Mouse (Mus musculus) neural tube, embryonic 13.5 days (tissue): Measurements from ENCODE around the gene Atp6v1e1. TPM values are rescaled to one million over a fixed set of nuclear protein-coding genes. Genes with fewer than 3 reads are reported as not detected.
A peak's percentile ranks its signal among the peaks of the same experiment; 100 is the strongest.

Source experiments
- ATAC-seq: fragments of 200-750 bp; cut with Nextera tagmentation; 2 replicates; pipeline ENCODE4 v1.8.0; 2017; ENCODE audit warnings: low read depth, mild to moderate bottlenecking, moderate TSS enrichment, moderate library complexity
- H3K27ac ChIP-seq: fragments of 300-500 bp; sonication (generic); replicated peaks from 2 replicates; pipeline ENCODE4 v1.5.1; 2015; ENCODE audit warnings: moderate library complexity, mild to moderate bottlenecking, inconsistent platforms
- H3K27me3 ChIP-seq: fragments of 300-500 bp; sonication (generic); 2 replicates; pipeline ENCODE4 v1.6.1; 2015; ENCODE audit warnings: mild to moderate bottlenecking, inconsistent platforms
- H3K36me3 ChIP-seq: fragments of 300-500 bp; sonication (generic); 2 replicates; pipeline ENCODE4 v1.6.1; 2015; ENCODE audit warnings: mild to moderate bottlenecking, inconsistent platforms
- H3K4me1 ChIP-seq: fragments of 300-500 bp; sonication (generic); replicated peaks from 2 replicates; pipeline ENCODE4 v1.6.1; 2015; ENCODE audit warnings: inconsistent platforms
- H3K4me2 ChIP-seq: fragments of 300-500 bp; sonication (generic); 2 replicates; pipeline ENCODE4 v1.6.1; 2015; ENCODE audit warnings: inconsistent platforms, mild to moderate bottlenecking, moderate library complexity
- H3K4me3 ChIP-seq: fragments of 300-500 bp; sonication (generic); 2 replicates; pipeline ENCODE4 v1.5.1; 2015; ENCODE audit warnings: mild to moderate bottlenecking, inconsistent platforms
- H3K9ac ChIP-seq: fragments of 300-500 bp; sonication (generic); 2 replicates; pipeline ENCODE4 v1.6.1; 2015; ENCODE audit warnings: moderate library complexity, mild to moderate bottlenecking, inconsistent platforms
- H3K9me3 ChIP-seq: fragments of 300-500 bp; sonication (generic); 2 replicates; pipeline ENCODE4 v1.6.1; 2016; ENCODE audit warnings: inconsistent platforms
- WGBS: fragments of 180-500 bp; shearing (Covaris S2); methylation state at CpG from one replicate; pipeline ENCODE4 v1.1.7; 2015; 5-methylcytosine and 5-hydroxymethylcytosine counted together
- polyA plus RNA-seq: library from polyadenylated mRNA; unstranded; fragments of >200 nt; fragmentation: Nextera tagmentation; extraction: Ambion mirVana; gene quantifications from 2 replicates; pipeline ENCODE4 v1.2.1, GENCODE M21; 2015

Gene Atp6v1e1
- polyA plus RNA-seq, 1 experiment from 2014 or later: 301 TPM

DNA sequence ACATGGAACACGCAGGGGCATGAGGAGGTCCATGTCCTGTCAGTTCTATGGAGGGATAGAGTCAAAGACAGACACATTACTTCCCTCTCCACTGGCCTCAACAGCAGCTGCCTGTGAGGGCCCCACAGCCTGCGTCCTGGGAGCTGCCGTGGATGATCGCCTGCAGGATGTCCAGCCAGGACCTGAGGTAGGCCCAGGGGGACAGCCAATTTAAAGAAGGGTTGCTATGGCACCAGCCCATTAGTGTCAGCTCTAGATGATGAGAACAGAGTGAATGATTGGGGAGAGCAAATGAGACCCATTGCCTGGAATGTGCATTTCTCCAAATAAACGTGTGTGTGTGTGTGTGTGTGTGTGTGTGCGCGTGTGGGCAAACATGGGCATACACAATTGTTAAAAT is 38.2 kb downstream of the Atp6v1e1 start:
- peaks cover 4% of the 10 kb centered on the region; the same call in 1 of the 2 replicates for H3K36me3 ChIP-seq
- no peak overlapping the region for H3K4me3 ChIP-seq
- 0 out of 2 replicates have a peak overlapping the region, but pooled peaks have one; percentile 15 for H3K27ac ChIP-seq
- no peak overlapping the region for H3K4me2 ChIP-seq
- ATAC-seq: no peak
- H3K9ac ChIP-seq: no peak overlapping the region
- 49% methylated on average over 7 of the region's 7 CpGs for WGBS
- no peaks in the 10 kb centered on the region for H3K9me3 ChIP-seq
- H3K4me1 ChIP-seq: peaks cover 20% of the 10 kb centered on the region
- no peaks in the 10 kb centered on the region for H3K27me3 ChIP-seq

DNA sequence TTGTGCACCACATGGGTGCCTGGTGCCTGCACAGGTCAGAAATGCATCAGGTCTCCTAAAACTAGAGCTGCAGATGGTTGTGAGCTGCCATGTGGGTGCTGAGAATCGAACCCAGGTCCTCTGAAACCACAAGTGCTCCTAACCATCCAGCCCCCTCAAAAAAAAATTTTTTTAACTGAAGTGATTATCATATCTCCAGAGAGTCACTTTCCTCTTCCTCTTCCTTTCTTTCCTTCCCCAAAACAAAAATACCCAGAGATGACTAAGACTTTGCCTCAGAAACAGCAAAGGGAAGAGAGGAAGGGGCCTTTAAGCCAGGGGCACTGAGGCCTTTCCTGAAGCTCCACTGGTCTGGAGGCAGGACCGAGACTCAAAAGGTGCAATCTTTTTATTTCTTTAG is 39.6 kb downstream of the Atp6v1e1 start:
- H3K9ac ChIP-seq: no peak overlapping the region
- no peak for ATAC-seq
- no peak overlapping the region for H3K4me3 ChIP-seq
- H3K4me1 ChIP-seq: peaks cover 20% of the 10 kb centered on the region
- no peak overlapping the region for H3K4me2 ChIP-seq
- H3K27ac ChIP-seq: no peak overlapping the region
- H3K27me3 ChIP-seq: no peaks in the 10 kb centered on the region
- no peaks in the 10 kb centered on the region for H3K9me3 ChIP-seq
- H3K36me3 ChIP-seq: no peaks in the 10 kb centered on the region
- WGBS: 86% methylated on average over 2 of the region's 2 CpGs

DNA sequence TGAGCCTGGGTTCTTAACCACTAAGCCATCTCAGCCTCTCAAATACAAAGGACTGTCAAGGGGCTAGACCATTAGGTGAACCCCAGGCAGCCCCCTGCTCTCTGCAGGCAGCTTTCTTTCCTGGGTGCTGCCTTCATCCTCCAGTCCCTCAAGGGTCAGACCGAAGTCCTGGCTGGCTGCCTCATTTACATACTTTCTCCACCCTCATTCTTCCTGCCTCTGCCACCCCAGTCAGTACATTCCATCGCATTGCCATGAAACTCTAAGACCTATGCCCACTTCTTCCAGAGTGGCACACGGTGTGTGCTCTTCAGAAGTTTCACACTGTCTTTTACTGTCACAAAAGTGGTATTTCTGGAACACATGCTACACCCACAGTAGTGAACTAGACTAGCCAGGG is 44.4 kb downstream of the Atp6v1e1 start:
- H3K36me3 ChIP-seq: no peaks in the 10 kb centered on the region
- no peaks in the 10 kb centered on the region for H3K27me3 ChIP-seq
- peaks cover 18% of the 10 kb centered on the region for H3K4me1 ChIP-seq
- ATAC-seq: no peak
- H3K9ac ChIP-seq: no peak overlapping the region
- 62% methylated on average over 3 of the region's 3 CpGs for WGBS
- H3K4me2 ChIP-seq: no peak overlapping the region
- no peak overlapping the region for H3K4me3 ChIP-seq
- H3K9me3 ChIP-seq: no peaks in the 10 kb centered on the region
- H3K27ac ChIP-seq: no peak overlapping the region

DNA sequence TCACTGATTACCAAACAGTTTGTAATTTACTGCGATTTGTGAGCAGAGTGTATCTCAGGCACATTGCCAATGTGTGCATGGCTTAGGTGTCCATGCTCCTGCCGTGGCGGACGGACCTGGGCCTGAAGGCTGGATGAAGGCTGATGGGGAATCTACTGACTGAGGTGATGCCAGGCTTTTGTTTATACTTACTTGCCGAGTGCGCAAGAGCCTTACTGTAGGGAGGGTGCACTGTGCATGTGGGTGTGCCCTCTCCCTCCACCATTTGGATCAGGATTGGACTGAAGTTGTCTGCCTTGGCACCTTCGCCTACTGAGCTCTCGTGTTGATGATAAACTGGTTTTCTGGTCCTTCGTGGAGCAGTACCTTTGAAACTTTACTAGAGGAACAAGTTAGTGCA is 45.1 kb downstream of the Atp6v1e1 start:
- Histone ChIP-seq H3K27me3 (no peaks in the 10 kb centered on the region), H3K4me3 (no peak overlapping the region), H3K9ac (no peak overlapping the region), H3K27ac (no peak overlapping the region), H3K9me3 (no peaks in the 10 kb centered on the region), H3K4me1 (peaks cover 25% of the 10 kb centered on the region), H3K4me2 (no peak overlapping the region), H3K36me3 (no peaks in the 10 kb centered on the region)
- no peak for ATAC-seq
- 88% methylated on average over 9 of the region's 9 CpGs for WGBS

DNA sequence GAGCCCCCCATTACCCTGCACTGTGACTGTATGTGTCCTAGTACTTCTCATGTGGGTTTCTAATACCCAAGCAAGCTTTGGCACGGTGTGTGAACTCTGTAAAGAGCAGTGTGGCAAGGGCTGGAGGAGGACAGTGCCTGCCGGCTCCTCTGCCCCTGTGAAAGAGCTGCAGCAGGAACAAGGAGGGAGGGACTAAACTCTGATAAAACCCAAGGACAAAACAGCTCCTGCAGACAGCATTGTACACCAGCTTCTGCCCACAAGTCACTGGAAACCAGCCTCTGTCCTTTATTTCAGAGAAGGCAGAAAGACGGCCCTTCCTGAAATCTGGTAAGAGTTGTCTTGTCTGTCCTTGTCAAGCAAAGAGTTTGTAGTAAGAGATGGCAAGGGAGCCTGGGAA is 46.3 kb downstream of the Atp6v1e1 start:
- H3K4me3 ChIP-seq: no peak overlapping the region
- H3K27ac ChIP-seq: no peak overlapping the region
- peaks cover 35% of the 10 kb centered on the region for H3K4me1 ChIP-seq
- WGBS: 86% methylated on average over 3 of the region's 3 CpGs
- no peaks in the 10 kb centered on the region for H3K36me3 ChIP-seq
- no peaks in the 10 kb centered on the region for H3K27me3 ChIP-seq
- ATAC-seq: no peak
- H3K9ac ChIP-seq: no peak overlapping the region
- no peaks in the 10 kb centered on the region for H3K9me3 ChIP-seq
- H3K4me2 ChIP-seq: no peak overlapping the region

DNA sequence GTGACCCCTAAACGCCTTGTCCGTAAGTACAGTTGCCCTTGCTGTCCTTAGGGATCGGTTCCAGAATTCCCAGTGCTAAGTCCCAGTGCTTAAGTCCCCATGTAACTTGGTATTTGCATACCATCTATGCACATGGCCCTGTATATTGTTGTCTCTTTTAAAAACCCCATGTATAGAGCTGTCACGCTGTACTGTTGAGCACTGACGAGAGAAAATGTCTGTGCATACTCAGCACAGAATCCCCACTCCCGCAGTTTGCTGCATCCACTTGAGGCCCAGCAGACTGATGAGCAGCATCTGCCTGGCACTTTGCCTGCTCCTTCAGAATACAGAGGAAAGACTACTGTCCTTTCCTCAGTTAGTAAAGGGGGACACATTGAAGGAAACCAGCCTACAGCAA is 48.8 kb downstream of the Atp6v1e1 start:
- H3K27me3 ChIP-seq: no peaks in the 10 kb centered on the region
- no peak overlapping the region for H3K9ac ChIP-seq
- no peaks in the 10 kb centered on the region for H3K9me3 ChIP-seq
- no peaks in the 10 kb centered on the region for H3K36me3 ChIP-seq
- H3K27ac ChIP-seq: peak overlapping the region; percentile 84
- H3K4me3 ChIP-seq: no peak overlapping the region
- peak overlapping the region; percentile 35 for H3K4me2 ChIP-seq
- peaks cover 35% of the 10 kb centered on the region for H3K4me1 ChIP-seq
- ATAC-seq: peak; percentile 60
- WGBS: 48% methylated on average over 6 of the region's 6 CpGs

DNA sequence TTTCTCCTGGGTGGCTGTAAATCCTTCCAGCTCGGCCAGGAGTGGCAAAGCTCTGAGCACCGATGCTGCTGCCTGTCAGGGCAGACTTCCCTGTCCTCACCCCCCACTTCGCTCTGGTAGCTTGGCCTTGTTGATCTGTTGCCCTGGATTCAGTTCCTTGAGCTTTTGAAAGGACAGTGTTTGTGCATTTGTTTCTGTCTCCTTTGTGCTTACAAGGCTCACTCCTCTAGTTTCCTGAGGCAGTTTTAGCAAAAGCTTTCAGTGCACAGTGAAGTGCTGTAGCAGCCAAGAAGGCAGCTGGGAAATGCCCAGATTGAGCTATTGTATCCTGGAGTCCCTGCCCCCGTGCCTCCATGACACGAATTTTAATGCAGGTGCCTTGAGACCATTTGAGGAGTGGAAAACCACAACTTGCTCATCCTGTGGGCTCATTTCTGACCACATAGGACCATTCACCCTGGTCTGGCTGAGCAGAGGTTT is 49.4 kb downstream of the Atp6v1e1 start, which contains the start of gene Slc25a18:
Slc25a18 (plus strand) TSS at position 430 of the 480 bp plus-strand sequence.
- H3K4me1 ChIP-seq: peaks cover 35% of the 10 kb centered on the region
- ATAC-seq: peak; percentile 86
- H3K27ac ChIP-seq: peak within 1 kb of the TSS; percentile 84
- 17% methylated on average over 5 of the region's 5 CpGs for WGBS
- peak within 1 kb of the TSS; percentile 35 for H3K4me2 ChIP-seq
- H3K27me3 ChIP-seq: no peaks in the 10 kb centered on the region
- 0 out of 2 replicates have a peak within 1 kb of the TSS, but pooled peaks have one; percentile 13 for H3K9ac ChIP-seq
- no peaks in the 10 kb centered on the region for H3K9me3 ChIP-seq
- 0 out of 2 replicates have a peak, but pooled peaks cover 3% of the 10 kb centered on the region for H3K36me3 ChIP-seq
- H3K4me3 ChIP-seq: no peak within 1 kb of the TSS

DNA sequence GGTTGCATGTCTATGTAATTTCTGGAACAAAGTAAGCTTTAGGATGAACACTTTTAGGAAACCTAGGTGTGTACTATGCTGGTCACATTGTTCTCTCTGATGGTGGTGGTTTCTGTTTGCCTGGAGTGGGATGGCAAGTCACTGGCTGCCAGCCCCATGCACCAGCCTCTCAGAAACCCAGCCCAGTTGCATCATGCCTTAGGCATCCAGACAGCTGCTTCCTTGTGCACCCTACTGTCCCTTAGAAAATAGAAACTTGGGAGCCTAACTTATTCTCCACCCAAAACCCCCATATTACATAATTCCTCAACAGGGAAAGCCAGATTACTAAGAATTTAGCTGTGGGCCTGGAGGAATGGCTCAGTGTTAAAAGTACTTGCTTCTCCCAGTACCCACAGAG is 50.6 kb downstream of the Atp6v1e1 start:
- no peaks in the 10 kb centered on the region for H3K27me3 ChIP-seq
- no peaks in the 10 kb centered on the region for H3K9me3 ChIP-seq
- no peak overlapping the region for H3K4me3 ChIP-seq
- H3K27ac ChIP-seq: peak overlapping the region; percentile 84
- no peak for ATAC-seq
- H3K4me2 ChIP-seq: no peak overlapping the region
- no peak overlapping the region for H3K9ac ChIP-seq
- 0 out of 2 replicates have a peak, but pooled peaks cover 8% of the 10 kb centered on the region for H3K36me3 ChIP-seq
- peaks cover 35% of the 10 kb centered on the region for H3K4me1 ChIP-seq

DNA sequence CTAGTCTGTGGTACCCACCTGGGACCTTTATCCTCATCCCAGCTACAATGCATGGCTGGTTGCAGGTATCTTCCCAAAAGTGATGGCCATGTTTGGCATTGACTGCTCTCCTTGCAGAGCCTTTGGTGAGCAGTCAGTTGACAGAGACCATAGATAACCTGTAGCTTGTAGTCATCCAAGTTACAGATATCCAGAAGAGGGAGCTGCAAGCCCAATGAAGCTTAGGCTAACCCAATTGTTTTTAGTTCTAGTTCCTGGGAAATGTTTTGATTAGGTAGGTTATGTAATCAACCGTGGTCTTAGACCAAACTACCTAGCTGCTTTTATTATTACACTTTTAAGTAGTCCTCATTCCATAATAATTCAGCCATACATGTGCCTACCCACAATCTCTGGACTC is 51.2 kb downstream of the Atp6v1e1 start:
- no peaks in the 10 kb centered on the region for H3K9me3 ChIP-seq
- no peak for ATAC-seq
- H3K27ac ChIP-seq: peak overlapping the region; percentile 84; the same call in 1 of the 2 replicates
- H3K36me3 ChIP-seq: peaks cover 15% of the 10 kb centered on the region
- H3K4me3 ChIP-seq: no peak overlapping the region
- peaks cover 34% of the 10 kb centered on the region for H3K4me1 ChIP-seq
- WGBS: 81% methylated on average over 1 of the region's 1 CpGs
- no peak overlapping the region for H3K9ac ChIP-seq
- no peaks in the 10 kb centered on the region for H3K27me3 ChIP-seq
- H3K4me2 ChIP-seq: no peak overlapping the region

DNA sequence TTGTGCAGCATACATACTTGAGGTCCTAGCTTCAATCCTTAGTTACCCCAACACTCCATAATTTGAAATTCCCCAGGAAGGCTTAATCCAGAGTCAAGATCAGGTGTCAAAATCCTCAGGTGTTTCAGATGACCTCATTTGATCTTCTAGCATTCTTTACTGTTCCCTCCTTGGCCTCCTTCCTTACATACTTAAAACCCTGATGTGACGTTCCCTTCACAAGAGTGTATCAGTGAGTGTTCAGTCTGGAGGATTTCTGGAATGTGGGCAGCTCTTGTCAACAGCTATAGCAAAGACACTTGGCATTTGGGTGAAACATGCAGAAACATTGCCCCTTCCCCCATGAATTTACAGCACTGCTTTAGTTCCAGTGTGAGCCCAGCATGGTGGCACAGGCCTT is 52.6 kb downstream of the Atp6v1e1 start:
- Histone ChIP-seq H3K9me3 (no peaks in the 10 kb centered on the region), H3K4me2 (no peak overlapping the region), H3K27me3 (no peaks in the 10 kb centered on the region), H3K4me3 (no peak overlapping the region), H3K27ac (no peak overlapping the region), H3K4me1 (peaks cover 29% of the 10 kb centered on the region), H3K36me3 (peaks cover 25% of the 10 kb centered on the region), H3K9ac (no peak overlapping the region)
- 94% methylated on average over 1 of the region's 1 CpGs for WGBS
- ATAC-seq: no peak

DNA sequence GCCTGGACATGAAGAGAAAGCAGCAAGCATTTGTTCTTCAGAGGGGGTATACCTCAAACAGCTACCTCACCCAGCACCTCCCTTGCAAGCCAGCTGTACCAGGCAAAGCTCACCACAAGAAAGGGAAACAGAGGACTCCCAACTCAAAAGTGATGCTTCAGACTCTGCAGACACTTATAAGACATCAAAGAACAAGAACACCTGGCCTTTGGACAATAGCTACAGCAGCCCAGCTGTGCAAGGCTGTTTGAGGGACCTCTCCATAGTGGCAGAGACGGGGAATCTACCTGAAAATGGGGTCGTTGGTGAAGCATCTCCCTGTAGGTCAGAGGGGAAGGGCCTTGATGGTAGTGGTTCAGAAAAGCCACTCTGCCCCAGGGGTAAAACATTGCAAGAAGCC is 61.4 kb downstream of the Atp6v1e1 start:
- H3K36me3 ChIP-seq: peaks cover 82% of the 10 kb centered on the region
- 91% methylated on average over 2 of the region's 2 CpGs for WGBS

DNA sequence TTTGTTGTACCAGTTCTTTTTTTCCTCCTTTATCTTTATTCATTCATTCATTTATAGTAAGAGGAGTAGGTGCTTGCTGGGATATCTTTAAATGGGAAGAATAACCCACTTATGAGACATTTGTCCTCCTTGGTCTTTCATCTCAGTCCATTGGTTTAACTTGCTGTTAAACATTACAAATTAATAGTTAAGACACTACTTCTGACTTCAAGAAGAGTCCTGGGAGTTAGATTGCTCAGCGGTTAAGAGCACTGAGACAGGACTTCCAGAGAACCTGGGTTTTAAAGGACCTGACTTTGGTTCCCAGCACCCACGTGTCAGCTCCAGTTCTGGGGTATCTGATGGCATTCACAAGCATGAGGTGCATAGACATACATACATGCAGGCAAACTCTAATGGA is 76.2 kb downstream of the Atp6v1e1 start:
- no peaks in the 10 kb centered on the region for H3K4me1 ChIP-seq
- H3K27ac ChIP-seq: no peak overlapping the region
- no peak overlapping the region for H3K4me3 ChIP-seq
- no peak overlapping the region for H3K4me2 ChIP-seq
- H3K36me3 ChIP-seq: peaks cover 11% of the 10 kb centered on the region
- 94% methylated on average over 2 of the region's 2 CpGs for WGBS
- H3K9ac ChIP-seq: no peak overlapping the region
- no peaks in the 10 kb centered on the region for H3K27me3 ChIP-seq
- ATAC-seq: no peak
- H3K9me3 ChIP-seq: no peaks in the 10 kb centered on the region

More for the DNA sequence above, 61.4 kb downstream of the Atp6v1e1 start:
- no peaks in the 10 kb centered on the region for H3K27me3 ChIP-seq
- no peaks in the 10 kb centered on the region for H3K9me3 ChIP-seq
- no peak overlapping the region for H3K27ac ChIP-seq
- ATAC-seq: no peak
- no peak overlapping the region for H3K4me3 ChIP-seq
- H3K4me2 ChIP-seq: no peak overlapping the region
- H3K9ac ChIP-seq: no peak overlapping the region
- no peaks in the 10 kb centered on the region for H3K4me1 ChIP-seq
